Mouse (Mus musculus) lung, postnatal 14 days (tissue): ENCODE data around the gene Poglut1.

Source experiments
- DNase-seq: peaks from one replicate; pipeline ENCODE4 v3.0.0; 2021

Gene Poglut1

GRCm38 (mm10) chr16:38549479-38550396 lies at the start of gene Poglut1:
TSS of gene Poglut1 (minus strand) at chr16:38550258.
- DNase-seq, result peak; percentile 76

- DNase-seq, result no peak
Measured at GRCm38 (mm10) chr16:38598986-38599680, 49.1 kb upstream of the Poglut1 start.

- no peak for DNase-seq
Measured at GRCm38 (mm10) chr16:38596651-38597050, 46.6 kb upstream of the Poglut1 start.

GRCm38 (mm10) chr16:38596099-38596498 lies 46.0 kb upstream of the Poglut1 start:
- DNase-seq, result no peak

- no peak for DNase-seq
Measured at GRCm38 (mm10) chr16:38594435-38594834, 44.4 kb upstream of the Poglut1 start.

- DNase-seq, result no peak
Measured at GRCm38 (mm10) chr16:38592946-38593345, 42.9 kb upstream of the Poglut1 start.

- no peak for DNase-seq
Measured at GRCm38 (mm10) chr16:38592026-38592678, 42.1 kb upstream of the Poglut1 start.

- no peak for DNase-seq
Measured at GRCm38 (mm10) chr16:38591506-38591905, 41.4 kb upstream of the Poglut1 start.

GRCm38 (mm10) chr16:38587572-38587971 lies 37.5 kb upstream of the Poglut1 start:
- no peak for DNase-seq

- no peak for DNase-seq
Measured at GRCm38 (mm10) chr16:38587163-38587562, 37.1 kb upstream of the Poglut1 start.

- no peak for DNase-seq
Measured at GRCm38 (mm10) chr16:38585186-38585585, 35.1 kb upstream of the Poglut1 start.

- no peak for DNase-seq
Measured at GRCm38 (mm10) chr16:38584761-38585160, 34.7 kb upstream of the Poglut1 start.

- DNase-seq, result no peak
Measured at GRCm38 (mm10) chr16:38571481-38571880, 21.4 kb upstream of the Poglut1 start.

GRCm38 (mm10) chr16:38568192-38568591 lies 18.1 kb upstream of the Poglut1 start:
- DNase-seq, result no peak

GRCm38 (mm10) chr16:38563516-38563915 lies 13.5 kb upstream of the Poglut1 start:
- DNase-seq, result no peak

GRCm38 (mm10) chr16:38562968-38563327 lies 12.9 kb upstream of the Poglut1 start:
- no peak for DNase-seq

- peak; percentile 96 for DNase-seq
Measured at GRCm38 (mm10) chr16:38562131-38562967, 12.3 kb upstream of the Poglut1 start.

- no peak for DNase-seq
Measured at GRCm38 (mm10) chr16:38558221-38558748, 8.2 kb upstream of the Poglut1 start, which contains the start of gene Tmem39a. TSS of gene Tmem39a (plus strand) at chr16:38558698.

GRCm38 (mm10) chr16:38555988-38556387 lies 5.9 kb upstream of the Poglut1 start:
- DNase-seq, result no peak

- no peak for DNase-seq
Measured at GRCm38 (mm10) chr16:38548000-38548399, 2.1 kb downstream of the Poglut1 start.

GRCm38 (mm10) chr16:38538716-38539380 lies 11.2 kb downstream of the Poglut1 start:
- no peak for DNase-seq
